Mouse (Mus musculus): ENCODE measurements around the gene Atp6v1e1.

Atp6v1e1 gene

GRCm38 (mm10) chr6:120761151-120761550 is 61.4 kb downstream of the Atp6v1e1 start:
- no peak for DNase-seq

GRCm38 (mm10) chr6:120746416-120746815 is 76.2 kb downstream of the Atp6v1e1 start:
- DNase-seq: no peak

Data from lung, postnatal 36 days (tissue).